Mouse (Mus musculus): ENCODE measurements around the gene Cnn3. TPM values are rescaled to one million over a fixed set of nuclear protein-coding genes. Genes with fewer than 3 reads are reported as not detected.
A peak's percentile ranks its signal among the peaks of the same experiment; 100 is the strongest.

Gene Cnn3
- polyA plus RNA-seq, 1 experiment from 2014 or later, result 562 TPM

GRCm38 (mm10) chr3:121489462-121490118, 63.3 kb downstream of the Cnn3 start:
- H3K4me1 ChIP-seq (replicated peaks; ENCODE audit: control insufficient read depth, insufficient read depth, low read length), result no peaks in the 10 kb centered on the region
- no peak overlapping the region for H3K27ac ChIP-seq (ENCODE audit: low read length)
- H3K36me3 ChIP-seq (ENCODE audit: control insufficient read depth, insufficient read depth, low read length), result no peaks in the 10 kb centered on the region
- H3K27me3 ChIP-seq (ENCODE audit: control insufficient read depth, insufficient read depth, low read depth, low read length), result no peaks in the 10 kb centered on the region
- 59% methylated on average over 12 of the region's 12 CpGs for WGBS
- H3K9ac ChIP-seq (ENCODE audit: low read length), result no peak overlapping the region
- H3K4me3 ChIP-seq (ENCODE audit: low read length), result no peak overlapping the region
- ATAC-seq (ENCODE audit: low read depth), result no peak
- H3K9me3 ChIP-seq (ENCODE audit: control insufficient read depth, low read length), result no peaks in the 10 kb centered on the region
- H3K4me2 ChIP-seq (ENCODE audit: low read depth, low read length), result no peak overlapping the region

DNA sequence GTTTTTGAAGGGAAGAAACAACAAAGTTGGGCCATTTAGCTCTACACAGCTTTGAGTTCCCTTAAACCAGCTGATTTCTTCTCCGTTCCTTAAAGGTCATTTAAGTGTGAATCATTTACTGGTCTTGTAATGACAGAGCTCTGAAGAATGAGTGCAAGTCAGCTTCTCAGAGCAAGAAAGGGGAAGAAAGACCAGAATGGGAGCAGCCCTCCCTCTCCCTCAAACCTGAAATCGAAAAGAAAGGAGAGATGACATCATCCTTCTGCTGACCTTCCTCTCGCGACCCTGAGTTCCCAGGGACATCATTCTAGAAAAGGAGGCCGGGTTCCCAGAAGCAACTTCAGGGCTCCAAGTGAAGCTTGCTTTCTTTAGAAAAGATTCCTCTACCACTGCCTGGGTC, 64.6 kb downstream of the Cnn3 start:
- H3K27me3 ChIP-seq (ENCODE audit: control insufficient read depth, insufficient read depth, low read depth, low read length), result no peaks in the 10 kb centered on the region
- no peak overlapping the region for H3K9ac ChIP-seq (ENCODE audit: low read length)
- no peak overlapping the region for H3K4me2 ChIP-seq (ENCODE audit: low read depth, low read length)
- H3K27ac ChIP-seq (ENCODE audit: low read length), result no peak overlapping the region
- WGBS, result 49% methylated on average over 5 of the region's 5 CpGs
- H3K4me3 ChIP-seq (ENCODE audit: low read length), result no peak overlapping the region
- no peaks in the 10 kb centered on the region for H3K9me3 ChIP-seq (ENCODE audit: control insufficient read depth, low read length)
- ATAC-seq (ENCODE audit: low read depth), result no peak
- H3K36me3 ChIP-seq (ENCODE audit: control insufficient read depth, insufficient read depth, low read length), result no peaks in the 10 kb centered on the region
- no peaks in the 10 kb centered on the region for H3K4me1 ChIP-seq (replicated peaks; ENCODE audit: control insufficient read depth, insufficient read depth, low read length)

DNA sequence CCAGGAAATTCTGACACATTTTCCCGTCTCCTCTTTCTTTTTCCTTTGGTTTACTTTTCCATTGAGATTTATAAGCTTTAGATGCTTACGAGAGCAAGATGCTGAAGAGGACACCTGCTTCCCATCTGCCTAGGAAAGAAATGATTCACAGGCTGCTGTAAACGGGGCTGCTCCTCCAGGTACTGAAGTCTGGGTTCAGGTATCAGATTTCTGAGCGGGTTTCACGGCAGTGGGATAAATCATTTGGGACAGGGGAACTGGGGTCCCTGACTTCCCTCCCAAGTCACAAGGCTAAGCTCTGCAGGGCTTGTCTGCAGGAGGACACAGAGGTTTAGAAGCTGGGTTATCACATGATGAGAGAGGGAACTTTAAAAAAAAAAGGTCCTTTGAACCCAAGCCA, 65.7 kb downstream of the Cnn3 start:
- WGBS, result 49% methylated on average over 5 of the region's 5 CpGs
- ATAC-seq (ENCODE audit: low read depth), result no peak

GRCm38 (mm10) chr3:121493997-121494421, 67.7 kb downstream of the Cnn3 start:
- H3K36me3 ChIP-seq (ENCODE audit: control insufficient read depth, insufficient read depth, low read length), result no peaks in the 10 kb centered on the region
- 80% methylated on average over 7 of the region's 7 CpGs for WGBS
- H3K27me3 ChIP-seq (ENCODE audit: control insufficient read depth, insufficient read depth, low read depth, low read length), result no peaks in the 10 kb centered on the region
- H3K9ac ChIP-seq (ENCODE audit: low read length), result no peak overlapping the region
- no peak overlapping the region for H3K4me3 ChIP-seq (ENCODE audit: low read length)
- H3K9me3 ChIP-seq (ENCODE audit: control insufficient read depth, low read length), result no peaks in the 10 kb centered on the region
- H3K27ac ChIP-seq (ENCODE audit: low read length), result no peak overlapping the region
- no peak for ATAC-seq (ENCODE audit: low read depth)
- no peak overlapping the region for H3K4me2 ChIP-seq (ENCODE audit: low read depth, low read length)
- H3K4me1 ChIP-seq (replicated peaks; ENCODE audit: control insufficient read depth, insufficient read depth, low read length), result no peaks in the 10 kb centered on the region

More for the DNA sequence above, 65.7 kb downstream of the Cnn3 start:
- Histone ChIP-seq H3K9me3 (ENCODE audit: control insufficient read depth, low read length) (no peaks in the 10 kb centered on the region), H3K4me2 (ENCODE audit: low read depth, low read length) (no peak overlapping the region), H3K4me3 (ENCODE audit: low read length) (no peak overlapping the region), H3K27me3 (ENCODE audit: control insufficient read depth, insufficient read depth, low read depth, low read length) (no peaks in the 10 kb centered on the region), H3K36me3 (ENCODE audit: control insufficient read depth, insufficient read depth, low read length) (no peaks in the 10 kb centered on the region), H3K4me1 (replicated peaks; ENCODE audit: control insufficient read depth, insufficient read depth, low read length) (no peaks in the 10 kb centered on the region), H3K9ac (ENCODE audit: low read length) (no peak overlapping the region), H3K27ac (ENCODE audit: low read length) (no peak overlapping the region)

- Histone ChIP-seq H3K9ac (ENCODE audit: low read length) (no peak overlapping the region), H3K4me2 (ENCODE audit: low read depth, low read length) (no peak overlapping the region), H3K27ac (ENCODE audit: low read length) (no peak overlapping the region), H3K4me1 (replicated peaks; ENCODE audit: control insufficient read depth, insufficient read depth, low read length) (no peaks in the 10 kb centered on the region; the same call in 1 of the 2 replicates), H3K36me3 (ENCODE audit: control insufficient read depth, insufficient read depth, low read length) (no peaks in the 10 kb centered on the region), H3K9me3 (ENCODE audit: control insufficient read depth, low read length) (no peaks in the 10 kb centered on the region), H3K27me3 (ENCODE audit: control insufficient read depth, insufficient read depth, low read depth, low read length) (no peaks in the 10 kb centered on the region), H3K4me3 (ENCODE audit: low read length) (no peak overlapping the region)
- 48% methylated on average over 10 of the region's 10 CpGs for WGBS
- peak; percentile 59; the same call in 1 of the 2 replicates for ATAC-seq (ENCODE audit: low read depth)
Observed at GRCm38 (mm10) chr3:121500225-121500624, 73.9 kb downstream of the Cnn3 start.

DNA sequence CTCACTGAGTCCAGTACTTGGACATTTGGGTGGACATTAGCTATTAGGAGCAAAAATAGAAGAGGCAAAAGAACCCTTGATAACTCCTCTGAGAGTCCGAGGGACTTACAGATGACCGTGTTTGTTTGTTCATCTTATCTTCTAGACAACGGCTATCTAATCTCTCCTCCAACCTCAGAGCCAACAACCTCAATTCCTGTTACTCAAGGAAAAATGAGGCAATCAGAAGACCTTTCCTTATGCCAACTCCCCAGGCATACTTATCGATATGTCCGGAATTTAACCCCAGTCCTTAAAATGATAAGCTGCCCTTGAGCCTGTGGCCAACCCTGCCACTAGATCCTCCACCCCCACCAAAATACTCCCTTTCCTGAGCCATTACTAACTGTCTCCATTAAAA, 74.4 kb downstream of the Cnn3 start:
- Histone ChIP-seq H3K9me3 (ENCODE audit: control insufficient read depth, low read length) (no peaks in the 10 kb centered on the region), H3K36me3 (ENCODE audit: control insufficient read depth, insufficient read depth, low read length) (no peaks in the 10 kb centered on the region), H3K4me3 (ENCODE audit: low read length) (no peak overlapping the region), H3K27ac (ENCODE audit: low read length) (no peak overlapping the region), H3K27me3 (ENCODE audit: control insufficient read depth, insufficient read depth, low read depth, low read length) (no peaks in the 10 kb centered on the region), H3K4me1 (replicated peaks; ENCODE audit: control insufficient read depth, insufficient read depth, low read length) (no peaks in the 10 kb centered on the region; the same call in 1 of the 2 replicates), H3K4me2 (ENCODE audit: low read depth, low read length) (no peak overlapping the region), H3K9ac (ENCODE audit: low read length) (no peak overlapping the region)
- ATAC-seq (ENCODE audit: low read depth), result no peak
- WGBS, result 18% methylated on average over 5 of the region's 5 CpGs

GRCm38 (mm10) chr3:121504927-121505487, 78.7 kb downstream of the Cnn3 start:
- no peak for ATAC-seq (ENCODE audit: low read depth)
- no peaks in the 10 kb centered on the region for H3K9me3 ChIP-seq (ENCODE audit: control insufficient read depth, low read length)
- no peak overlapping the region for H3K4me3 ChIP-seq (ENCODE audit: low read length)
- no peak overlapping the region for H3K9ac ChIP-seq (ENCODE audit: low read length)
- no peaks in the 10 kb centered on the region for H3K36me3 ChIP-seq (ENCODE audit: control insufficient read depth, insufficient read depth, low read length)
- no peak overlapping the region for H3K4me2 ChIP-seq (ENCODE audit: low read depth, low read length)
- H3K4me1 ChIP-seq (replicated peaks; ENCODE audit: control insufficient read depth, insufficient read depth, low read length), result peaks cover 2% of the 10 kb centered on the region
- 62% methylated on average over 8 of the region's 8 CpGs for WGBS
- H3K27ac ChIP-seq (ENCODE audit: low read length), result no peak overlapping the region
- H3K27me3 ChIP-seq (ENCODE audit: control insufficient read depth, insufficient read depth, low read depth, low read length), result no peaks in the 10 kb centered on the region

GRCm38 (mm10) chr3:121506175-121506574, 79.9 kb downstream of the Cnn3 start:
- H3K9me3 ChIP-seq (ENCODE audit: control insufficient read depth, low read length), result no peaks in the 10 kb centered on the region
- H3K4me3 ChIP-seq (ENCODE audit: low read length), result no peak overlapping the region
- H3K36me3 ChIP-seq (ENCODE audit: control insufficient read depth, insufficient read depth, low read length), result no peaks in the 10 kb centered on the region
- no peak overlapping the region for H3K9ac ChIP-seq (ENCODE audit: low read length)
- 67% methylated on average over 8 of the region's 8 CpGs for WGBS
- no peaks in the 10 kb centered on the region for H3K27me3 ChIP-seq (ENCODE audit: control insufficient read depth, insufficient read depth, low read depth, low read length)
- H3K27ac ChIP-seq (ENCODE audit: low read length), result no peak overlapping the region; the same call in 1 of the 2 replicates
- H3K4me1 ChIP-seq (replicated peaks; ENCODE audit: control insufficient read depth, insufficient read depth, low read length), result peaks cover 2% of the 10 kb centered on the region; the same call in 1 of the 2 replicates
- ATAC-seq (ENCODE audit: low read depth), result peak; percentile 62
- no peak overlapping the region for H3K4me2 ChIP-seq (ENCODE audit: low read depth, low read length)

DNA sequence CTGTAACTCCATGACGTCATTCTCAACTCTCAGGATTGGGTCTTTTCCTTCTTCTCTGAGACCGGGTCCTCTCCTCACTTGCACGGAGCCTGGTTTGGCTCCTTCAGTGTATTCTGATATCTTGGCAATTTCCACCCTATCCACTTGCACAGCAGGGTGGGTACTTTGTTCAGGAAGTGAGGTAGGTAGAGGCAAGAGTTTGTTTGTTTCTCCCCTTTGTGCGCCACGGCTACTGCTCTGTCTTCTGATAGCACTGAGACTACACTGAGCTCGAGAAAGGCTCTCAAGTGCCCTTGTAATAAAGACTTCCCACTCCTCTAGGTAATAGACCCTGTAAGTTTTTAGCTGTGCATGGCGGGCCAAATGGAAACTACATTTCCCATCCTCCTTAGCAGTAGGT, 80.5 kb downstream of the Cnn3 start:
- Histone ChIP-seq H3K4me2 (ENCODE audit: low read depth, low read length) (no peak overlapping the region), H3K4me3 (ENCODE audit: low read length) (no peak overlapping the region), H3K36me3 (ENCODE audit: control insufficient read depth, insufficient read depth, low read length) (no peaks in the 10 kb centered on the region), H3K4me1 (replicated peaks; ENCODE audit: control insufficient read depth, insufficient read depth, low read length) (peaks cover 2% of the 10 kb centered on the region; the same call in 1 of the 2 replicates), H3K27ac (ENCODE audit: low read length) (no peak overlapping the region), H3K9ac (ENCODE audit: low read length) (no peak overlapping the region), H3K9me3 (ENCODE audit: control insufficient read depth, low read length) (no peaks in the 10 kb centered on the region), H3K27me3 (ENCODE audit: control insufficient read depth, insufficient read depth, low read depth, low read length) (no peaks in the 10 kb centered on the region)
- 76% methylated on average over 7 of the region's 7 CpGs for WGBS
- no peak for ATAC-seq (ENCODE audit: low read depth)

Data from lung, embryonic 16.5 days (tissue).